ENCODE assay signal across 10 mouse cellular contexts in genomic region chr1:58270807-58271569, GRCm38 (mm10). TPM values are rescaled to one million over a fixed set of nuclear protein-coding genes. Genes with fewer than 3 reads are reported as not detected.
DNase-seq lines count a peak whose midpoint lies in the region; ATAC-seq and TF ChIP-seq lines count a peak whose summit lies in the region.
"Had no signal": no experiment of that assay in that cellular context is flagged by ENCODE, and none has a peak within 500 bp of the region (broad histone marks: within the 10 kb centered on the region; RNA-seq: fewer than 3 reads in every experiment).

No protein-coding gene starts in this region.

- ATAC-seq in heart, embryonic 12.5 days (ENCODE audit: insufficient number of reproducible peaks, low FRiP score) = no peak
- no peak for ATAC-seq in midbrain, embryonic 11.5 days (ENCODE audit: low FRiP score)
- no peak for ATAC-seq in stomach, postnatal 0 days (ENCODE audit: low FRiP score, low TSS enrichment)

- H3K4me2 ChIP-seq in heart, embryonic 12.5 days = no peak overlapping the region
- no peak overlapping the region for H3K4me2 ChIP-seq in midbrain, embryonic 11.5 days
- H3K4me2 ChIP-seq in stomach, postnatal 0 days (replicated peaks; ENCODE audit: low read depth) = no peak overlapping the region
- H3K4me2 ChIP-seq: limb, embryonic 12.5 days; stomach, embryonic 15.5 days had no signal

- H3K36me3 ChIP-seq in heart, embryonic 12.5 days = no peaks in the 10 kb centered on the region
- no peaks in the 10 kb centered on the region for H3K36me3 ChIP-seq in midbrain, embryonic 11.5 days (ENCODE audit: control insufficient read depth, insufficient read depth, low read length)
- H3K36me3 ChIP-seq in stomach, postnatal 0 days (ENCODE audit: control insufficient read depth, insufficient read depth, low read length) = no peaks in the 10 kb centered on the region
- H3K36me3 ChIP-seq: limb, embryonic 12.5 days; stomach, embryonic 15.5 days had no signal

- H3K9me3 ChIP-seq in heart, embryonic 12.5 days (replicated peaks) = no peaks in the 10 kb centered on the region
- H3K9me3 ChIP-seq in midbrain, embryonic 11.5 days (ENCODE audit: control insufficient read depth, low read length) = no peaks in the 10 kb centered on the region
- H3K9me3 ChIP-seq in stomach, postnatal 0 days (ENCODE audit: control insufficient read depth, low read length) = no peaks in the 10 kb centered on the region
- H3K9me3 ChIP-seq: limb, embryonic 12.5 days; stomach, embryonic 15.5 days had no signal

- no peak overlapping the region for H3K9ac ChIP-seq in heart, embryonic 12.5 days
- H3K9ac ChIP-seq in midbrain, embryonic 11.5 days (ENCODE audit: low read length) = no peak overlapping the region
- no peak overlapping the region for H3K9ac ChIP-seq in stomach, postnatal 0 days (ENCODE audit: low read length)
- H3K9ac ChIP-seq: limb, embryonic 12.5 days; stomach, embryonic 15.5 days had no signal

- peaks cover 8% of the 10 kb centered on the region; the same call in 1 of the 2 replicates for H3K27me3 ChIP-seq in heart, embryonic 12.5 days (replicated peaks)
- no peaks in the 10 kb centered on the region for H3K27me3 ChIP-seq in midbrain, embryonic 11.5 days (ENCODE audit: control insufficient read depth, insufficient read depth, low read length)
- no peaks in the 10 kb centered on the region for H3K27me3 ChIP-seq in stomach, postnatal 0 days (ENCODE audit: control insufficient read depth, insufficient read depth, low read length)
- H3K27me3 ChIP-seq: limb, embryonic 12.5 days; stomach, embryonic 15.5 days had no signal

- H3K27ac ChIP-seq in heart, embryonic 12.5 days (ENCODE audit: poor library complexity, severe bottlenecking) = no peak overlapping the region
- no peak overlapping the region for H3K27ac ChIP-seq in layer of hippocampus, adult 2 months
- no peak overlapping the region for H3K27ac ChIP-seq in midbrain, embryonic 11.5 days (ENCODE audit: low read depth, low read length)
- H3K27ac ChIP-seq in stomach, postnatal 0 days (replicated peaks) = no peak overlapping the region
- H3K27ac ChIP-seq: limb, embryonic 12.5 days; stomach, embryonic 15.5 days had no signal

- 32% methylated on average over 6 of the region's 6 CpGs for WGBS in heart, embryonic 12.5 days
- 63% methylated on average over 6 of the region's 6 CpGs for WGBS in midbrain, embryonic 11.5 days
- WGBS in stomach, postnatal 0 days = 50% methylated on average over 6 of the region's 6 CpGs

- TF ChIP-seq EP300 in stomach, postnatal 0 days (optimal IDR thresholded peaks at IDR 0.05) = no peak

- peak; percentile 4 for DNase-seq in heart, adult 8-10 months (ENCODE audit: low spot score)
- DNase-seq in ES-CJ7 (ENCODE audit: low read depth, low spot score) = peak; percentile 76
- peak; percentile 3 for DNase-seq in c-Kit-positive CD71-positive TER-119-positive erythroid progenitor cells, embryonic 14.5 days (ENCODE audit: low spot score)
- peak; percentile 51 to 80 for DNase-seq in frontal cortex, postnatal 36 days (ENCODE audit: low spot score in 2 of 2)
- DNase-seq in layer of hippocampus, adult 2 months (ENCODE audit: low spot score in 2 of 2) = peak; percentile 32 to 69
- peak; percentile 91 for DNase-seq in midbrain, embryonic 11.5 days (ENCODE audit: low spot score, missing footprints)
- DNase-seq in stomach, postnatal 0 days (ENCODE audit: low spot score) = peak; percentile 58

- peak; percentile 73 for TF ChIP-seq CTCF in layer of hippocampus, adult 2 months (conservative IDR thresholded peaks at IDR 0.05)
- TF ChIP-seq CTCF in stomach, postnatal 0 days (IDR thresholded peaks at IDR 0.05; ENCODE audit: low read depth) = peak; percentile 85

- H3K4me1 ChIP-seq in heart, embryonic 12.5 days (replicated peaks) = peaks cover 2% of the 10 kb centered on the region; the same call in 1 of the 2 replicates
- H3K4me1 ChIP-seq in midbrain, embryonic 11.5 days (ENCODE audit: control insufficient read depth, insufficient read depth, low read length) = no peaks in the 10 kb centered on the region
- no peaks in the 10 kb centered on the region for H3K4me1 ChIP-seq in stomach, postnatal 0 days (replicated peaks; ENCODE audit: control insufficient read depth, insufficient read depth)
- H3K4me1 ChIP-seq: stomach, embryonic 15.5 days had no signal

- no peak overlapping the region for H3K4me3 ChIP-seq in heart, embryonic 12.5 days
- H3K4me3 ChIP-seq in layer of hippocampus, adult 2 months = no peak overlapping the region
- no peak overlapping the region for H3K4me3 ChIP-seq in midbrain, embryonic 11.5 days (ENCODE audit: low read depth, low read length)
- no peak overlapping the region for H3K4me3 ChIP-seq in stomach, postnatal 0 days (ENCODE audit: low read depth, low read length)
- H3K4me3 ChIP-seq: limb, embryonic 12.5 days; stomach, embryonic 15.5 days had no signal

RNA-seq across cellular contexts. Expression of gene Aox2, which starts 7.1 kb away (rescaled TPM):
- total RNA-seq in heart, adult 8-10 months (2022) = not detected
- not detected in 2 replicates for polyA plus RNA-seq in heart, embryonic 12.5 days (2016; fragmentation: Nextera tagmentation; extraction: Ambion mirVana)
- total RNA-seq in layer of hippocampus, adult 2 months (2021) = not detected
- polyA plus RNA-seq in midbrain, embryonic 11.5 days (2014; fragmentation: Nextera tagmentation; extraction: Ambion mirVana) = not detected in 2 replicates
- polyA plus RNA-seq in stomach, postnatal 0 days (2015; fragmentation: Nextera tagmentation; extraction: Ambion mirVana) = 0.01 and 0.04 TPM in 2 replicates

Comparison
In these comparisons a context has a peak if more than half of its experiments do, and no peak if none do; other contexts are left out.
1. DNase-seq: peak in every context shown above with its lines; median percentile 91 in midbrain, embryonic 11.5 days; 76 in ES-CJ7; 66 in frontal cortex, postnatal 36 days; 58 in stomach, postnatal 0 days; 50 in layer of hippocampus, adult 2 months; 4 in heart, adult 8-10 months; 3 in c-Kit-positive CD71-positive TER-119-positive erythroid progenitor cells, embryonic 14.5 days.